Mouse (Mus musculus) B cell, adult (primary cell): Measurements from ENCODE around the gene Ptpn7. TPM values are rescaled to one million over a fixed set of nuclear protein-coding genes. Genes with fewer than 3 reads are reported as not detected.

Source experiments
- total RNA-seq: library from RNA; stranded (reverse); gene quantifications from 4 replicates; pipeline ENCODE4 v1.2.4, GENCODE M21; 2023; ENCODE audit not compliant: inconsistent age

Gene Ptpn7
- 35.6 to 37.3 TPM (median 36.4 TPM) in 4 replicates for total RNA-seq

DNA sequence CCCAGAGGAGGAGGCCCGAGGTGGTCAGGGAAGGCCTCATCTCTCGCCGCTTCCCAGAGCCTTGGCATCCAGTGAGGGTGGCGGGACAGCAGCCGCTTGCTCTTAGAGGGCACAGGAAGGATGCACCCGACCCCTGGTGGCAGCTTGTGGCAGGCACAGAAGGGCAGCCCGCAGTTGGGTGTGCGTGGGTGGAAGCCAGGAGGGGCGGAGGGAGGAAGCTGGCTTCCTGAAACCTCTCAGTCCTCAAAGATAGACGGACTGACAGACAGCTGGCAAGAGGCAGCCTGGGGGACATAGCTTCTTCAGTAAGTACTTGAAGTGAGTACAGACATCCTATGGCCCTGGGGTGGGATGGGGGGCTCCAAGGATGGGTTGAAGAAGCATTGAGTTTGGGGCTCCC is at the start of gene Ptpn7:
Ptpn7 (plus strand) TSS at position 228 of the 400 bp plus-strand sequence.

DNA sequence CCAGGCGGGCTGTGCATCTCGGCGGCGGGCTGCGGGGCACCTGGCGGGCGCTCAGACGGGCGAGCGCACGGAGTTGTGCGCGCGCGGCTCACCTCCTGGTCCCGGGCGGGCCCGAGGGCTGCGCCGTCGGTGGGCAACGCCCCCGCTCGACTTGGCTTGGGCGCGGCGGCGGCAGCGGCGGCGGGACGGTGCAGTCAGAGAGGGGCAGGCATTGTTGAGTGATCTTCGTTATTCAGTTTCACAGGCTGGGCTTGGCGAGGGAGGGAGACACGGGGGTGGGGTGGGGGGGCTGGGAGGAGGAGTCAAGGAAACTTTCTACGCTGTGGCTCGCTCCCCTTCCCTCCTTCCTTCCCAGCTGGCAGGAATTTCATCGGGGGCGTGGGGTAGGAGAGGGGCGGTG is 27.4 kb upstream of the Ptpn7 start, which contains the start of gene Lgr6:
Lgr6 (minus strand) TSS at position 153 of the 400 bp plus-strand sequence.

DNA sequence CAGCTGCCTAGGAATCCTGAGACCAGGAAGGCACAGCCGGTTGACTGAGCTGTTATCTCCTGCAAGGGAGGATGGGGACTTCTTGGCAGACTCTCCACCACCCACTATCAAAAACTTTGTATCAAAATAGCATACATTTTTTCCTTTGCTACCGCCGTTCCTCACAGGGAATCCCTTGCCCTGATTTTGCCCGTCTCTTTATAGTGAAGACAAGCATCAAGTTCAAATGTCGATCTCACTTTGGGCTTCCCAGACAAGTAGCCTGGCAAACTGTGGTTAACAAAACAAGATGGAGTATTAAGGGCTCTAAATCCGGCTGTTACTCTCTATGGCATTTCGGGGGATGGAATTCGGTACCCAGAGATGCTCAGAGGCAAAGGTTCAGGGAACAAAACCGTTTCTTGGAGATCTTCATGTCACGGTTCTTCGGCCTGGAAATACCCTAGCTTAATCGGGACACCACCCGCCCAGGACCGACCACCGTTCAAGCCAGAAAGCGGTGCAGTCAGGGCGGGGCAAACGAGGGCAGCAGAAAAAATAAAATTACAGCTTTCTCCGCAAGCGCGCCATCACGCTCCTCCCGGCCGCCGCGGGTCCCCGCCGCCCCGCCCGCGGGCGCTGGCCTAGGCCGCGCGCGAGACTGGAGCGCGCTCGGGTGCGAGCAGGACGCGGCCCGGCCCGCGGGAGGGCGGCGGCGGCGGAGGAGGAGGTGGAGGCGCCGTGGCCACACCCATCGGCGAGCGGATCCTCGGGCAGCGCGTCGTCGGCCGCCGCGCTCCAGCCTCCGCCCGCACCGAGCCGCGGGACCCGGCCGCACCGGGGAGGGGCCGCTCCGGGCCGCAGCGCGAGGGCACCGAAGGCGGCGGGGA is 13.8 kb downstream of the Ptpn7 start, which contains the start of gene Arl8a:
Arl8a (plus strand) TSS at position 748 of the 869 bp plus-strand sequence.

DNA sequence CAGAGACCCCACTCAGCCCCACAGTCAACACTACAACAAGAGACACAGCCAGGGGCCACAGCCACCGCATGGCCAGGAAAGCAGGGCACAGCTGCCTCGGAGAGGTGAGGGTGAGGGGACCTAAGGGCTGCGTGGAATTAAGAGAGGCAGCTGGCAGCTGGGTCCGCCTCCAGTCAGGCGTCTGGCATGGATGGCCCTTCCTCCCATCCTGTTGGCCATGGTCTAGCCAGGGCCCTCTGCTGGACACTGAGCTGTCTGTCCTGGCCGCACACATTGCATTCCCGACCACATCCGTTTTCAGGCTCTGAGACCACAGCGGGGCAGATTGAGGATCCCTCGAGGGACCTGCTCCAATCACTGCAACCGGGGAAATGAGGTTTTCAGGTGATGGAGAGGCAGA is 34.9 kb downstream of the Ptpn7 start, which contains the start of gene Gpr37l1:
Gpr37l1 (minus strand) TSS at position 247 of the 400 bp plus-strand sequence.

Other genes starting within 250 kb of the Ptpn7 start
- gene Ppp1r12b, start 176.8 kb upstream of the Ptpn7 start, total RNA-seq: 15.6 to 18.7 TPM (median 17.3 TPM) in 4 replicates
- 12.2 to 20.4 TPM (median 13.1 TPM) in 4 replicates for gene Ube2t, start 170.1 kb upstream of the Ptpn7 start, total RNA-seq
- gene Lgr6, start 27.4 kb upstream of the Ptpn7 start, total RNA-seq: 0.06 to 0.19 TPM in 2 of 4 replicates, not detected in the others
- gene Arl8a, start 14.1 kb downstream of the Ptpn7 start, total RNA-seq: 96.8 to 107 TPM (median 104 TPM) in 4 replicates
- not detected in 4 replicates for gene Gpr37l1, start 35.0 kb downstream of the Ptpn7 start, total RNA-seq
- gene Elf3, start 125.9 kb downstream of the Ptpn7 start, total RNA-seq: not detected in 4 replicates
- gene Rnpep, start 151.4 kb downstream of the Ptpn7 start, total RNA-seq: 21.9 to 27.3 TPM (median 25.0 TPM) in 4 replicates
- 47.0 to 59.9 TPM (median 51.2 TPM) in 4 replicates for gene Timm17a, start 181.1 kb downstream of the Ptpn7 start, total RNA-seq
- not detected in 4 replicates for gene Lmod1, start 192.1 kb downstream of the Ptpn7 start, total RNA-seq
- 1.7 to 2.5 TPM (median 2.2 TPM) in 4 replicates for gene Shisa4, start 242.5 kb downstream of the Ptpn7 start, total RNA-seq